Mouse (Mus musculus) adrenal gland, postnatal 36 days (tissue): ENCODE measurements around the gene Ydjc. TPM values are rescaled to one million over a fixed set of nuclear protein-coding genes. Genes with fewer than 3 reads are reported as not detected.

ENCODE experiments used
- DNase-seq, 2 experiments: peaks; one replicate each; pipeline ENCODE4 v3.0.0; 2021; ENCODE audit warnings: mixed read lengths in 1 of 2
- long read RNA-seq, 2 experiments: library from polyadenylated mRNA; stranded (forward); transcript quantifications; one replicate each; pipeline ENCODE4 v2.0.0; 2021; ENCODE audit warnings: borderline sequencing depth in 2 of 2
- total RNA-seq, 2 experiments: library from RNA; stranded (reverse); gene quantifications; 2 replicates each; pipeline ENCODE4 v1.2.3; 2021

Gene Ydjc
- total RNA-seq, result 1 to 10 TPM; 3.7 to 6.9 TPM
- long read RNA-seq, experiment 1, transcript Ydjc-201 (5 exons, 1,297 nt), result major isoform, 8 of 10 reads
- long read RNA-seq, experiment 1, partial matches to known transcripts, result 1 of 10 reads
- long read RNA-seq, experiment 1, other reads (novel, unspliced or antisense), result 1 of 10 reads
- long read RNA-seq, experiment 2, partial matches to known transcripts, result 0 of 6 reads
- long read RNA-seq, experiment 2, other reads (novel, unspliced or antisense), result 2 of 6 reads

DNA sequence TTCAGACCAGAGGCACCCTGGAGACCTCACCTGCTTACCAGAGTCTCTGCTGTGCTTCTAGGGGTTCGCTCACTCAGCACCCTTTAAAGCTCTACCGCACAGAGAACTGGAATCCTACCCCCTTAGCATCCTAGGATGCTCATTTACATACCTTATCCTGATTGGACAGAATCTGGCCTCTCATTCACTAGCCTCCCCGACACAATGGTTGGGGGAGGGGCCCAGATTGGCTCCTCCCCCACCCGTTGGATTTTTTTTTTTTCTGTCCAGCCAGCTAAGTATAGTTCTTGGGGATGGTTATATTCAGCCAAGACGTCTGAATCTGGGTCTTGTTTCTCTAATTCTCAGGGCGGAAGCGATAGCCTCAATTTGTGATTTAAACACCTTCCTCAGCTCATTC, at the start of gene Ydjc:
TSS of gene Ydjc (plus strand) at position 283 of the 400 bp plus-strand sequence.
- no peak for DNase-seq

- no peak for DNase-seq
These were observed 47.5 kb upstream of the Ydjc start for GRCm38 (mm10) chr16:17096938-17097337.

DNA sequence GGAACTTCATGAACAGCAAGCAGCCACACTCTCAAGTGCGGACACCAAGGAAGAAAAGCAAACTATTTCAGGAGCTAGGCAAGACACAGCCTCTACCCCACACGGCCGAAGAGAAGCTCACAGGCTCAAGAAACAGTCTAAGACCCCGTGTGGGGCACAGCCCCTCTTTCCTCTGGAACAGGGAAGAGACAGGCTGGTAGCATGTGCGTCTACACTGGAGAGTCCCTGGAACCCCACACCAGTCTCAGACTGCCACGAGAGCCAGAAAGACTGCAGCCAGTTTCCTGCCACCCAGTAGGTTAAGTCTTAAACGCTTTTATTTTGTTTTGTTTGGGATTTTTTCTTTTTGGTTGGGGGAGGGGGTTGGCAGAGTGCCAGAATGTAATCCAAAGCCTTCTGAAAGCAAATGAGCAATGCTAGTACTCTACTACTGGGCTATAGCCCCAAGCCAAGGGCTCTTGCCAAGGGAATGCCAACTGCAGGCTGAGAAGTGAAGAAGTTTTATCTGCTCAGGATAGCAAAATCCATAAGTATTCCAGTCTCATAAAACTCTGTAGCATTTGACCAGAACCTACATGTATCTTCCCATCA, 41.7 kb upstream of the Ydjc start:
- no peak for DNase-seq

DNA sequence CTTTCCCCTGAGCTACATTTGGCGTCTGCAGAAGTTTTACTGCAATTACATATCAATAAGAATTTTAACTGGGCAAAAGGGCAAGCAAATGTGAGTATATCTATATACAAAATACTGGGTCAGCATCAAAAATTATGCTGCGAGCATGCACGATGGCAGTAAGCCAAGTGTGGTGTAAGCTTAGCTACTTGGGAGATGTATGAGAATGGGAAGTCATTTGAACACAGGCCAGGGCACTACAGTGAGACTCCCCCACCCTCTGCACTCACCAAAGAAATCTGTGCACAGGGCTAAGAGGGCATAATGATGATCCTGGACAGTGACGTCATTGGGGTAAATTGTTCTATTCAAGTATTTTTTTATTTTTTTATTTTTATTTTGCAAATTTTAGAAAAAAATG, 39.8 kb upstream of the Ydjc start:
- no peak for DNase-seq

DNA sequence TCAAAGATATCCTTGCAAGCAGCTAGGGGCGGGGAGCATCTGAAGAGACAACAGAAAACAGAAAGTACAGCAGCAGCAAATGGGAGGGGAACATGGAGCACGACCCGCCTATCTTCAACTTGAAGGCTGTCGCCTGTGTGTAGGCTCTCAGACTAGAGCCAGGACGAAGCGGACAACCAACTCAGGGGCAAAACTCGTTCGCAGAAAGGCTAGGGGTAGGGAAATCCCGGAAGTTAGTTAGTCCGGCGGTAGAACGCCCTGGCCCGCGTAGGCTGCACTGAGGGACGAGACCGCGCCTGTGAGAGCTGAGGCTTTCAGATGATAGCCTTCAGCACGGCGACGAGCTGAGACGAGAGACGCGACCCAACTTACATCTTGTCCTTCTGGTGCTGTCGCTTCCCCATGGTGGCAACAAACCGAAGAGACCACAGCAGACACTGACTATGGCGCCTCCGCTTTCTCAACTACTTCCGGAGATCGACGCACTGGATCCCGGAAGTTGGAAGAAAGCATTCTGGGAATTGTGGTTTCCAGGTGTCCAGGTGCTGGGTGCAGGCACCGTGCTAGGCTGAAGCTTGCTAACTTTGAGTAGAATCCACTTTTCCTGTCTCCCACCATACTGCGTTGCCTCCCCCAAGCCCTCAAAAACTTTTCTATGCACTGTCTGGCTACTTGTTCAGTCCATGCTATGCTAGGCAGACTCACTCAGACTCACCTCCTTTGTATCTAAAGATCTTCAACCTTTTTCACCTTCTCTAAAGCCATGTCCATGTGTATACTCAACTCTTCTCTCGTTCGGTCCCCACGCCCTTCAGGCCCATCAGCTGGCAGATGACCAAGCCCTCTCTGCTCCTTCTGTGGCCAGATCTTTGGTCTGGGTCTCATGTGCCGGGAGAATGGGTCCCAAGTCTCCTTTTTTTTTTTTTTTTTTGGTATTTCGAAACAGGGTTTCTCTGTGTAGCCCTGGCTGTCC, 33.4 kb upstream of the Ydjc start, which contains the start of gene Ppil2:
TSS of gene Ppil2 (minus strand) at position 487 of the 973 bp plus-strand sequence.
- DNase-seq, result peak; percentile 70 to 77

DNA sequence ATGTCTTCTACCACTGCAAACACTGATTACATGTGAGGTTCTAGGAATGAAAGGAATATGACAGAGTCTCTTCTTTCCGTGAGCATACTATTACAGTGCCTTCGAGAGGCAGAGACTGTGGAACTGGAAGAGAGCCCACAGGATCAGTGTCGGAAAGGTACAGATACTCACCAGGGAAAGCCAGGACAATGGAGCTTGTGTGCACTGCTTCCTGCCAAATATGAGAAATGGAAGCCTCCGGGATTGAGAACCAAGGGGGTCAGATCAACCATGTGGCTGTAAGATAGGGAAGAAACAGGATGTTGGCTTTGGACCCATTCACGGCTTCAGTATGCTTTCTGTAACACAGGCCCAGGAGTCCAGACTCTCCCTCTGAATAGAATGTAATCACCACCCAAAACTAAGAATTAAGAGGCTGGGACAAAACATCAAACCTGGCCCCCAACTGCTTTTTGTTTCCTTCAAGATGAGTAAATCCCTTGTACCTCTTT, 27.1 kb upstream of the Ydjc start:
- no peak for DNase-seq

GRCm38 (mm10) chr16:17121569-17121968, 22.9 kb upstream of the Ydjc start:
- DNase-seq, result no peak

DNA sequence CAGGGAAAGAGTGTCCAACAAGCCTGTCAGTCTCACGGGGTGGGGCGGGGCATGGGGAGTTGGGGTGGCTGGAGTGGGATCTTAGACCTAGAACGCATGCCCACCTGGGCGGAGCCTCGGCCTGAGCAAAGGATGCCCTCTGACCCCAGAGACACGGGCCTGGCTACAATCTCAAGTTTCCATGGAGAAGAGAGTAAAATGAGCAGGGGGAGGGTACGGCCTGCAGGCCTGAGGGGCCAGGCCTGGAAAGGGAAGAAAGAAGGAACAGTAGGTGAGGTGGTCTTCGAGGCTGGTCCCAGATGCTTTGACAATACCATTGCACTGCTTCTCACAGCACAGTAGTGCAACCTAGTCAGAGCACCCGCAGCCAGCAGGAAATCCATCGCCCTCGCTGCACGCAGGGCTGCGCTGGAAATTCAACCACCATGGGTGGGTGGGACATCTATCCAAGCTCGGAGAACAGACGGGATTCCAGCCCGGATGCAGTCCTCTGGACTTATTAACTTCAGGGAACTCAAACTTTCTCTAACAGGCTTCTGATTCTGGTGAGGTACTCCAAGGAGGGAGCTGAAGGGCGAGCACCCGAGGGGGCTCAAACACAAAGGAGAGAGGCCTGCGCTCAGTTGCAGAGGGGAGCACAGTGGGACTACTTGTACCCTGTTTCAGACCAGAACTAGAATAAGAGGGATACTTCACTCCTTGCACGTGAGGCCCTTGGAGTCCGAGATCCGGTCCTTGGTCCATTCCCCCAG, 20.1 kb upstream of the Ydjc start:
- DNase-seq, result no peak

GRCm38 (mm10) chr16:17124871-17125520, 19.4 kb upstream of the Ydjc start, which contains the start of gene 2610318N02Rik:
Gene 2610318N02Rik, minus strand, starts transcription at chr16:17125167.
- DNase-seq, result peak; percentile 88

DNA sequence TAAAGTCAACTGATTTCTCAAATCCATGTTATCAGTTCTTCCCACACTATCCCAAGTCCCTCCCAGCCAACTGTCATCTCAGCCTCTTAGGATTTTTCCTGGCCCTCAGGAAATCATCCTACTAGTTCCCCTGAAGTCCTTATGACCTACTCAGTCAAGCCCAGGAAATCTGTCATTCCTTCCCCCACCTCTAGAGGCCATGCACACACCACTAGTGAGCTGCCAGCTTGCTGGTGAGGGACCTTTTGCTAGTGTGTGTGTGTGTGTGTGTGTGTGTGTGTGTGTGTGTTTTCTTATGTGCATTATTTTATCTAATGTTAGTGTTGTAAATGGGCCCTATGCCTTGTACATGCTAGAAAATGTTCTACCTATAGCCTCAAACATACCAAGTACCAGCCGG, 17.1 kb upstream of the Ydjc start:
- peak; percentile 59 for DNase-seq

GRCm38 (mm10) chr16:17131191-17132088, 13.0 kb upstream of the Ydjc start:
- DNase-seq, result peak in 1 of 2 experiments; percentile 21

- DNase-seq, result peak; percentile 97 to 98
These were observed 12.1 kb upstream of the Ydjc start, which contains the start of gene Sdf2l1 for GRCm38 (mm10) chr16:17132089-17132905. Gene Sdf2l1, minus strand, starts transcription at chr16:17132383.

DNA sequence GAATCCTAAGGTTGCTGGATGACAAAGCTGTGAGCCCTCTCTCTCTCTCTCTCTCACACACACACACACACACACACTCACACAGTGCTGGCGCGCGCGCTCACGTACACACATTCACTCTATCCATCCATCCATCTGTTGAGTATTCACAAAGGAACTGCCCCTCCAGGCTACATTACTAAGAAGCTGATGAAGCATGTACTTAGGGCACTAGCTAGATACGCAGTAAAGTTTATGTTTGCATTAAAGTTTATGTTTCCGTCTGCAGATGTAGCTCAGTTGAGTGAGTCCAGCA, 11.6 kb upstream of the Ydjc start:
- no peak for DNase-seq

GRCm38 (mm10) chr16:17137355-17137754, 7.1 kb upstream of the Ydjc start:
- no peak for DNase-seq

GRCm38 (mm10) chr16:17146772-17147235, 2.4 kb downstream of the Ydjc start, which contains the start of gene Ccdc116:
Gene Ccdc116, minus strand, starts transcription at chr16:17147229.
- peak; percentile 86 to 89 for DNase-seq

DNA sequence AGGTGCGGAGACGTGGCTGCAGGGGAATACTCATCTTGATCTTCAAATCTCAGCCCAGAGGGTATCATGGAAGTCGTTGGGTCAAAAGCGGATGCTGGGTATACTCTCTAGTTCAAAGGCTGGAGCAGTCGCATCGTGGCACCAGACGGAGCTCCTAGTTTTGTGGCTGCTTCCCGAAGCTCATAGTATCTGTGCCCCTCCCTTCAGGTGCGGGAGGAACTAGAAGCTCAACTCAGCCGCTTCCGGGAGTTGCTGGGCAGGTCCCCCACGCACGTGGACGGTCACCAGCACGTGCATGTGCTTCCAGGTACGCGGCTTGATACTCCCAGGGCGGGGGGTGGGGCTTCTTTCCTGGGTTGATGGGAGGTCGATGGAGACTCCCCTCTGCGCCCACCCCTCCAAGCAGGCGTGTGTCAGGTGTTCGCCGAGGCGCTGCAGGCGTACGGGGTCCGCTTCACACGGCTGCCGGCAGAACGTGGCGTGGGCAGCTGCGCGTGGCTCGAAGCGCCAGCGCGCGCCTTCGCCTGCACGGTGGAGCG, 3.0 kb downstream of the Ydjc start:
- DNase-seq, result no peak

DNA sequence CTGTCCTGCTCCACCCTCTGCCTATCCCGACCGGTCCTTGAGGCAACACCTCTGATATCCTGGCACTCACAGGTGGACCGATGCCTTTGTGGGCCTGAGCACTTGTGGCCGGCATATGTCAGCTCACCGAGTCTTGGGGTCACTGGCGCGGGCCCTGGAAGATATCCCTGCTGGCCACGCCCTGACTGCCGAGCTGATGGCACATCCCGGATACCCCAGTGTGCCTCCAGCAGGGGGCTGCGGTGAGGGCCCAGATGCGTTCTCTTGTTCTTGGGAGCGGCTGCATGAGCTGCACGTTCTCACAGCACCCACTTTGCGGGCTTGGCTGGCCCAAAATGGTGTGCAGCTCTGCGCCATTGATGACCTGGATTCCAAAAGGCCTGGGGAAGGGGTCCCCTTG, 3.7 kb downstream of the Ydjc start:
- no peak for DNase-seq

DNA sequence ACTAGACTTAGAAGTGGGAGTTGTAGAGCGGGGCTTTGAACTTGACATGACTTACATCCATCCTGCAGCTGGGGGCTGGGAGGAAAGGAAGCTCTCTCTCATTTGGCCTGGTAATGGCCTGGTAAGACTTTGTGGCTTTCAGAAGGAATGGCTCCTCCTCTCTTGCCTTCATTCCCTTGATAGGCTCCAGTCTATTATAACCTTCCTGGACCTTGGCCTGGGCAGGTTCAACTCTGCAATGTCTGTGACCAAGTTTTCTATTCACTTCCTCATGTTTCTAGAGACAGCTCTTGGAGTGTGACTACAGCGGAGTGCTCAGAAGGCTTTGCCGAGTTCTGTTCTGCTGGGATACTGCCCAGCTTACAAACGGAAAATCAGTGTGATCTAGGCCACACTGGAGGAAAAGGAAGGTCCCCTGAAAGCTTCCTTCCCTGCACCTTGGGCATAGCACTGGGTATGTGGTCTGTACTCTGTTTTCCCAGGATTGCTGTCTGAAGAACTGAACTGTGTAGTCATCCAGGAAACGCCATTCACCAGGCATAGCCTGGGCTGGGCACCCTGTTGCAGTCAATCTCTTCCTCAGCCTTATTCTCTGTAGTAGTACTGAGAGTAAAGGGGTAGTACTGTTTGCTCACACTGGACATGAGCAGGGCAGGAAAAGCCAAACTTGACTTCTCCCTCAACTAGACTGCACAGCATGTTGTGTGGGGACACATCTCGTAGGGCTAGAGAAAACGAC, 6.3 kb downstream of the Ydjc start:
- no peak for DNase-seq
